Mouse (Mus musculus) stomach, embryonic 14.5 days (tissue): ENCODE data around the gene Prpf8. TPM values are rescaled to one million over a fixed set of nuclear protein-coding genes. Genes with fewer than 3 reads are reported as not detected.
"Not testable (repeated sequence)": the region's sequence is repeated elsewhere in the genome, so short reads cannot be mapped to it uniquely, and the experiment has no call there.

Experiments
- ATAC-seq: fragments of 200-750 bp; cut with Nextera tagmentation; 2 replicates; pipeline ENCODE4 v1.8.0; 2017; ENCODE audit warnings: low read depth, moderate TSS enrichment; ENCODE audit not compliant: insufficient number of reproducible peaks, insufficient read depth, low FRiP score
- H3K27ac ChIP-seq: fragments of 300-500 bp; sonication (generic); 2 replicates; pipeline ENCODE4 v1.5.1; 2014; ENCODE audit warnings: mild to moderate bottlenecking, low read length, moderate library complexity, mixed read lengths
- H3K27me3 ChIP-seq: fragments of 300-500 bp; sonication (generic); 2 replicates; pipeline ENCODE4 v1.6.1; 2014; ENCODE audit warnings: low read length, control low read depth, mixed read lengths; ENCODE audit not compliant: control insufficient read depth, insufficient read depth
- H3K36me3 ChIP-seq: fragments of 300-500 bp; sonication (generic); 2 replicates; pipeline ENCODE4 v1.6.1; 2014; ENCODE audit warnings: mild to moderate bottlenecking, control low read depth, low read length, moderate library complexity, mixed read lengths; ENCODE audit not compliant: control insufficient read depth, insufficient read depth
- H3K4me1 ChIP-seq: fragments of 300-500 bp; sonication (generic); 2 replicates; pipeline ENCODE4 v1.6.1; 2014; ENCODE audit warnings: low read length, control low read depth, mixed read lengths; ENCODE audit not compliant: control insufficient read depth, insufficient read depth
- H3K4me2 ChIP-seq: fragments of 300-500 bp; sonication (generic); replicated peaks from 2 replicates; pipeline ENCODE4 v1.6.1; 2014; ENCODE audit warnings: low read depth, low read length, control low read depth
- H3K4me3 ChIP-seq: fragments of 300-500 bp; sonication (generic); 2 replicates; pipeline ENCODE4 v1.5.1; 2014; ENCODE audit warnings: low read depth, low read length, control low read depth
- H3K9ac ChIP-seq: fragments of 300-500 bp; sonication (generic); replicated peaks from 2 replicates; pipeline ENCODE4 v1.6.1; 2014; ENCODE audit warnings: low read depth, mild to moderate bottlenecking, control low read depth, low read length, moderate library complexity, mixed read lengths
- H3K9me3 ChIP-seq: fragments of 300-500 bp; sonication (generic); 2 replicates; pipeline ENCODE4 v1.6.1; 2016; ENCODE audit warnings: low read depth, low read length, control low read depth; ENCODE audit not compliant: control insufficient read depth
- WGBS: fragments of 180-500 bp; shearing (Covaris S2); extraction: QIAGEN DNeasy Blood & Tissue Kit; methylation state at CpG from one replicate; pipeline ENCODE4 v1.1.7; 2014; 5-methylcytosine and 5-hydroxymethylcytosine counted together
- polyA plus RNA-seq: library from polyadenylated mRNA; unstranded; fragments of >200 nt; fragmentation: Nextera tagmentation; extraction: Ambion mirVana; gene quantifications from 2 replicates; pipeline ENCODE4 v1.2.1, GENCODE M21; 2014

Prpf8 gene
- polyA plus RNA-seq, 1 experiment from 2014 or later: 79.7 TPM

GRCm38 (mm10) chr11:75455041-75455736 lies 31.4 kb upstream of the Prpf8 start:
- H3K27me3 ChIP-seq: no peaks in the 10 kb centered on the region
- no peak for ATAC-seq
- H3K4me3 ChIP-seq: peak overlapping the region; percentile 51
- 77% methylated on average over 10 of the region's 10 CpGs for WGBS
- H3K36me3 ChIP-seq: no peaks in the 10 kb centered on the region; the same call in 1 of the 2 replicates
- peaks cover 15% of the 10 kb centered on the region for H3K4me1 ChIP-seq
- H3K27ac ChIP-seq: peak overlapping the region; percentile 4; the same call in 1 of the 2 replicates
- H3K4me2 ChIP-seq: peak overlapping the region; percentile 100
- H3K9ac ChIP-seq: no peak overlapping the region; the same call in 1 of the 2 replicates
- H3K9me3 ChIP-seq: no peaks in the 10 kb centered on the region

GRCm38 (mm10) chr11:75455971-75456370 lies 30.6 kb upstream of the Prpf8 start:
- WGBS: 94% methylated on average over 2 of the region's 2 CpGs
- not testable (repeated sequence) for H3K36me3 ChIP-seq, H3K9me3 ChIP-seq, ATAC-seq, H3K9ac ChIP-seq, H3K4me3 ChIP-seq, H3K27me3 ChIP-seq, H3K27ac ChIP-seq, H3K4me2 ChIP-seq
- peaks cover 15% of the 10 kb centered on the region for H3K4me1 ChIP-seq

GRCm38 (mm10) chr11:75456440-75456871 lies 30.2 kb upstream of the Prpf8 start:
- peaks cover 15% of the 10 kb centered on the region for H3K4me1 ChIP-seq
- 82% methylated on average over 7 of the region's 7 CpGs for WGBS
- H3K27me3 ChIP-seq: no peaks in the 10 kb centered on the region
- H3K36me3 ChIP-seq: no peaks in the 10 kb centered on the region; the same call in 1 of the 2 replicates
- ATAC-seq: no peak
- no peak overlapping the region for H3K27ac ChIP-seq
- no peak overlapping the region for H3K4me2 ChIP-seq
- no peak overlapping the region for H3K9ac ChIP-seq
- no peak overlapping the region for H3K4me3 ChIP-seq
- H3K9me3 ChIP-seq: no peaks in the 10 kb centered on the region

- Histone ChIP-seq H3K27me3 (no peaks in the 10 kb centered on the region), H3K9ac (no peak overlapping the region), H3K4me1 (peaks cover 29% of the 10 kb centered on the region), H3K36me3 (no peaks in the 10 kb centered on the region), H3K9me3 (no peaks in the 10 kb centered on the region), H3K4me2 (no peak overlapping the region), H3K27ac (no peak overlapping the region), H3K4me3 (no peak overlapping the region)
- ATAC-seq: no peak
- 20% methylated on average over 3 of the region's 3 CpGs for WGBS
Measured at GRCm38 (mm10) chr11:75458169-75458568, 28.4 kb upstream of the Prpf8 start.

- Histone ChIP-seq H3K9me3 (no peaks in the 10 kb centered on the region), H3K4me1 (peaks cover 34% of the 10 kb centered on the region), H3K27ac (no peak overlapping the region), H3K9ac (no peak overlapping the region), H3K36me3 (no peaks in the 10 kb centered on the region), H3K27me3 (no peaks in the 10 kb centered on the region), H3K4me3 (no peak overlapping the region), H3K4me2 (no peak overlapping the region)
- ATAC-seq: no peak
- WGBS: 74% methylated on average over 8 of the region's 8 CpGs
Measured at GRCm38 (mm10) chr11:75458628-75459041, 28.0 kb upstream of the Prpf8 start.

GRCm38 (mm10) chr11:75459141-75459711 lies 27.4 kb upstream of the Prpf8 start:
- H3K9me3 ChIP-seq: no peaks in the 10 kb centered on the region
- H3K4me1 ChIP-seq: peaks cover 33% of the 10 kb centered on the region
- no peaks in the 10 kb centered on the region for H3K27me3 ChIP-seq
- no peak overlapping the region for H3K27ac ChIP-seq
- 76% methylated on average over 5 of the region's 5 CpGs for WGBS
- no peaks in the 10 kb centered on the region for H3K36me3 ChIP-seq
- no peak overlapping the region for H3K9ac ChIP-seq
- no peak overlapping the region for H3K4me3 ChIP-seq
- ATAC-seq: no peak
- H3K4me2 ChIP-seq: no peak overlapping the region; the same call in 1 of the 2 replicates

GRCm38 (mm10) chr11:75459751-75460102 lies 26.9 kb upstream of the Prpf8 start:
- no peak for ATAC-seq
- Histone ChIP-seq H3K9ac (no peak overlapping the region), H3K9me3 (no peaks in the 10 kb centered on the region), H3K4me1 (peaks cover 33% of the 10 kb centered on the region), H3K27me3 (no peaks in the 10 kb centered on the region), H3K36me3 (no peaks in the 10 kb centered on the region; the same call in 1 of the 2 replicates), H3K4me2 (peak overlapping the region; percentile 82), H3K27ac (peak overlapping the region; percentile 97), H3K4me3 (peak overlapping the region; percentile 79; the same call in 1 of the 2 replicates)
- WGBS: 29% methylated on average over 5 of the region's 5 CpGs

- H3K4me3 ChIP-seq: peak overlapping the region; percentile 79
- 5% methylated on average over 19 of the region's 19 CpGs for WGBS
- H3K27ac ChIP-seq: peak overlapping the region; percentile 97
- peak overlapping the region; percentile 49 for H3K9ac ChIP-seq
- H3K36me3 ChIP-seq: peaks cover 4% of the 10 kb centered on the region; the same call in 1 of the 2 replicates
- H3K4me2 ChIP-seq: peak overlapping the region; percentile 82
- H3K4me1 ChIP-seq: peaks cover 28% of the 10 kb centered on the region
- H3K27me3 ChIP-seq: no peaks in the 10 kb centered on the region
- H3K9me3 ChIP-seq: no peaks in the 10 kb centered on the region
- ATAC-seq: peak; percentile 39; the same call in 1 of the 2 replicates
Measured at GRCm38 (mm10) chr11:75460103-75460843, 26.3 kb upstream of the Prpf8 start.
